In the genomic region with DNA sequence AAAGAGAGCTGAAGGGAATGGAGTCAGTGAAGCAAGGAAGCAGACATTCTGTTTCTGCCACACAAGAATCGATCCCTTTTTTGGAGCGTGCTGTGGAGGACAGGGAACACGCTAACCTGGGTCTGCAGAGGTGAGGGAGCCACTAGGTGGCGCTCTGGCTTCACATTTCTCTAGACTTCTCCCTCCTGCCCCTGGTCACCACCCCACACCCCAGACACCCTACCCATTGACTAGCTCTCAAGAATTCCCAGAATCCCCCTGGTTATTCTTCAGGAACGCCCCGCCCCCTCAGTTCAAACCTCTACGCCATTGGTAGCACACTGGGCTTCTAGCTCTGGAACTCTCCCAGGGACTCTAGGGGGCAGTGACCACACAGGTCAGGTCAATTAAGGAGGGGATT, we compare ENCODE assay signal across 1 mouse cellular context.
TF ChIP-seq lines count a peak whose summit lies in the region.

No protein-coding gene starts in this region.

TF ChIP-seq in C2C12, 6 proteins besides CTCF, POLR2A, EP300 and RAD21:
- no peak for TF ChIP-seq MYOD1 (IDR thresholded peaks at IDR 0.05; ENCODE audit: control insufficient read depth, insufficient read length, low read depth)
- no peak for TF ChIP-seq CEBPB (IDR thresholded peaks at IDR 0.05; ENCODE audit: low read depth)
- TF ChIP-seq FOSL1 (IDR thresholded peaks at IDR 0.05; ENCODE audit: insufficient read depth, low read length, poor library complexity, severe bottlenecking), result no peak
- no peak for TF ChIP-seq USF1 (IDR thresholded peaks at IDR 0.05; ENCODE audit: low read depth)
- TF ChIP-seq MYOG (IDR thresholded peaks at IDR 0.05; ENCODE audit: control insufficient read depth, extremely low read depth, insufficient read length), result no peak
- no peak for TF ChIP-seq MAX (IDR thresholded peaks at IDR 0.05)
TF ChIP-seq in C2C12: peak in this region for 0.
